Mouse (Mus musculus) C2C12 (cell line): ENCODE measurements around the gene Kirrel3.

Source experiments
- CTCF ChIP-seq: IDR thresholded peaks from one replicate; pipeline ENCODE4 v1.5.1; 2011; ENCODE audit not compliant: control insufficient read depth, insufficient read depth, insufficient read length
- USF1 ChIP-seq: IDR thresholded peaks from one replicate; pipeline ENCODE4 v1.6.1; 2011; ENCODE audit warnings: low read depth, mild to moderate bottlenecking, control low read depth, moderate library complexity

- peak; percentile 61 for TF ChIP-seq CTCF
- no peak for TF ChIP-seq USF1
Measured at GRCm38 (mm10) chr9:35019372-35019771, 533.7 kb downstream of the Kirrel3 start.
